In genomic region chr8:107056076-107056972, GRCm38 (mm10) we compare ENCODE assay signal across 8 mouse cellular contexts. TPM values are rescaled to one million over a fixed set of nuclear protein-coding genes. Genes with fewer than 3 reads are reported as not detected.
DNase-seq lines count a peak whose midpoint lies in the region; ATAC-seq and TF ChIP-seq lines count a peak whose summit lies in the region.

Gene Cog8 (minus strand): TSS chr8:107056689.
Gene Nip7 (plus strand): TSS chr8:107056877.

- in situ Hi-C loops in ES-E14 (cut with MboI; ENCODE audit: low sequenced_read_pairs in 2 of 2, unreplicated experiment in 2 of 2), result no loop called here

- peak within 1 kb of the TSS; percentile 84 for H3K4me2 ChIP-seq in forebrain, embryonic 15.5 days (replicated peaks)

- peak within 1 kb of the TSS; percentile 95 for H3K9ac ChIP-seq in ES-E14 (ENCODE audit: insufficient read depth, low read depth, low read length, poor library complexity, severe bottlenecking)
- H3K9ac ChIP-seq in forebrain, embryonic 15.5 days (replicated peaks), result peak within 1 kb of the TSS; percentile 77

- peaks cover 29% of the 10 kb centered on the region for H3K36me3 ChIP-seq in ES-E14 (ENCODE audit: control insufficient read depth, insufficient read depth, low read length, poor library complexity, severe bottlenecking)
- peaks cover 50% of the 10 kb centered on the region for H3K36me3 ChIP-seq in forebrain, embryonic 15.5 days

- intact Hi-C loops in heart, postnatal 25 days (cut with DNase I), result loop anchor here (2.0 kb wide), 1 partner anchor 26 kb away; the partner anchor contains the start of gene Vps4a

- DNase-seq in ES-E14 (ENCODE audit: low read depth, low spot score), result peak; percentile 97
- DNase-seq in cerebellum, adult 11-12 months, result peak; percentile 96
- peak; percentile 94 for DNase-seq in heart, postnatal 25 days (ENCODE audit: low spot score)
- peak; percentile 97 to 98 for DNase-seq in layer of hippocampus, adult 18-20 months (ENCODE audit: low spot score in 2 of 2)
- DNase-seq in lung, adult 2 months, result peak; percentile 92
- DNase-seq in thymus, adult 18-20 months, result peak; percentile 92 to 95

- H3K27me3 ChIP-seq in forebrain, embryonic 15.5 days, result no peaks in the 10 kb centered on the region

- H3K4me1 ChIP-seq in ES-E14 (ENCODE audit: control insufficient read depth in 2 of 2, insufficient read depth in 2 of 2, low read length in 2 of 2, poor library complexity in 1 of 2), result peaks cover 2 to 7% of the 10 kb centered on the region in 2 experiments; a peak in 3 of 4 replicates
- H3K4me1 ChIP-seq in forebrain, embryonic 15.5 days, result peaks cover 30% of the 10 kb centered on the region
- H3K4me1 ChIP-seq in lung, adult 2 months (ENCODE audit: control insufficient read depth, insufficient read depth, low read length), result peaks cover 7% of the 10 kb centered on the region

- peak; percentile 96 for ATAC-seq in forebrain, embryonic 15.5 days (replicated peaks)
- peak; percentile 95 for ATAC-seq in neutrophil, adult 5-6 weeks (ENCODE audit: extremely low read depth, insufficient number of reproducible peaks, low FRiP score, poor library complexity, severe bottlenecking)

- under 1% methylated on average over 88 of the region's 88 CpGs for WGBS in forebrain, embryonic 15.5 days
- under 1% methylated on average over 88 of the region's 88 CpGs for WGBS in lung, adult 2 months

- H3K4me3 ChIP-seq in ES-E14 (ENCODE audit: insufficient read depth in 1 of 2, low read depth in 1 of 2, low read length in 2 of 2, poor library complexity in 1 of 2, severe bottlenecking in 1 of 2), result peak within 1 kb of the TSS; percentile 86 to 91
- H3K4me3 ChIP-seq in forebrain, embryonic 15.5 days, result peak within 1 kb of the TSS; percentile 91
- peak within 1 kb of the TSS; percentile 95 for H3K4me3 ChIP-seq in lung, adult 2 months (replicated peaks; ENCODE audit: extremely low read depth, low read depth, low read length)

- H3K9me3 ChIP-seq in ES-E14 (ENCODE audit: control insufficient read depth, insufficient read depth, low read depth, low read length), result no peaks in the 10 kb centered on the region
- no peaks in the 10 kb centered on the region for H3K9me3 ChIP-seq in forebrain, embryonic 15.5 days

- no peak for TF ChIP-seq CTCF in lung, adult 2 months (IDR thresholded peaks at IDR 0.05; ENCODE audit: insufficient read depth, low read length)

- H3K27ac ChIP-seq in ES-E14 (ENCODE audit: insufficient read depth, low read depth, low read length, poor library complexity, severe bottlenecking), result peak within 1 kb of the TSS; percentile 63
- peak within 1 kb of the TSS; percentile 66 for H3K27ac ChIP-seq in forebrain, embryonic 15.5 days (replicated peaks)

- peak; percentile 79 for TF ChIP-seq POLR2A in lung, adult 2 months (IDR thresholded peaks at IDR 0.05; ENCODE audit: borderline replicate concordance, extremely low read depth, low read depth, low read length)

TF ChIP-seq in ES-E14, 5 proteins besides CTCF, POLR2A, EP300 and RAD21:
- TF ChIP-seq HCFC1 (IDR thresholded peaks at IDR 0.05; ENCODE audit: borderline replicate concordance, insufficient read depth, low read length) (peak; percentile 72), MAFK (IDR thresholded peaks at IDR 0.05; ENCODE audit: insufficient read depth, low read depth, low read length) (no peak)

RNA-seq across cellular contexts. Expression of gene Cog8, which starts in this region (rescaled TPM):
- total RNA-seq in ES-E14 (2012; rRNA removed), result 37.8 and 39.1 TPM in 2 replicates
- 42.2 and 45.7 TPM in 2 replicates for polyA plus RNA-seq in forebrain, embryonic 15.5 days (2015; fragmentation: Nextera tagmentation; extraction: Ambion mirVana)
- 10 to 100 TPM; 18.2 to 19.2 TPM for total RNA-seq in heart, postnatal 25 days (2021)
- total RNA-seq in layer of hippocampus, adult 18-20 months (2021), result 10 to 100 TPM; 29.2 to 29.4 TPM
- 24.7 and 31.6 TPM in 2 replicates for polyA plus RNA-seq in lung, adult 2 months (2012; rRNA removed)
- total RNA-seq in neutrophil, adult 5-6 weeks (2017), result 27.3 and 29.6 TPM in 2 replicates

RNA-seq across cellular contexts. Expression of gene Nip7, which starts in this region (rescaled TPM):
- total RNA-seq in ES-E14 (2012; rRNA removed), result 169 and 189 TPM in 2 replicates
- polyA plus RNA-seq in forebrain, embryonic 15.5 days (2015; fragmentation: Nextera tagmentation; extraction: Ambion mirVana), result 81.0 and 84.1 TPM in 2 replicates
- 10 to 100 TPM; 21.1 to 21.2 TPM for total RNA-seq in heart, postnatal 25 days (2021)
- total RNA-seq in layer of hippocampus, adult 18-20 months (2021), result 10 to 100 TPM; 40.5 to 45.3 TPM
- polyA plus RNA-seq in lung, adult 2 months (2012; rRNA removed), result 20.3 and 26.0 TPM in 2 replicates
- total RNA-seq in neutrophil, adult 5-6 weeks (2017), result 15.5 and 16.4 TPM in 2 replicates

Comparison
In these comparisons a context has a peak if more than half of its experiments do, and no peak if none do; other contexts are left out.
1. Peak in every context shown above with its lines: DNase-seq, ATAC-seq, H3K4me3 ChIP-seq and H3K27ac ChIP-seq.